In genomic region chr2:27352720-27353119, GRCm38 (mm10) we compare ENCODE assay signal across 14 mouse cellular contexts.
DNase-seq lines count a peak whose midpoint lies in the region; ATAC-seq lines count a peak whose summit lies in the region.
"Had no signal": no experiment of that assay in that cellular context is flagged by ENCODE, and none has a peak within 500 bp of the region (broad histone marks: within the 10 kb centered on the region; RNA-seq: fewer than 3 reads in every experiment).

No protein-coding gene starts in this region.

- ATAC-seq in embryonic facial prominence, embryonic 11.5 days (replicated peaks; ENCODE audit: insufficient number of reproducible peaks, low FRiP score, low TSS enrichment, low read depth): peak; percentile 59; the same call in 1 of the 2 replicates
- no peak for ATAC-seq in midbrain, embryonic 15.5 days (replicated peaks)
- no peak for ATAC-seq in monocyte, adult 5-6 weeks (replicated peaks; ENCODE audit: insufficient number of reproducible peaks, low FRiP score, low TSS enrichment, poor library complexity, severe bottlenecking)
- no peak for ATAC-seq in megakaryocyte, adult 5-6 weeks (ENCODE audit: poor library complexity, severe bottlenecking)
- ATAC-seq: intestine, postnatal 0 days had no signal

- no peaks in the 10 kb centered on the region for H3K9me3 ChIP-seq in embryonic facial prominence, embryonic 11.5 days (replicated peaks; ENCODE audit: control insufficient read depth, low read length)
- H3K9me3 ChIP-seq in embryonic facial prominence, embryonic 10.5 days: peaks cover 5% of the 10 kb centered on the region; the same call in 1 of the 2 replicates
- peaks cover 6% of the 10 kb centered on the region for H3K9me3 ChIP-seq in midbrain, embryonic 10.5 days (replicated peaks)
- no peaks in the 10 kb centered on the region for H3K9me3 ChIP-seq in midbrain, embryonic 15.5 days
- H3K9me3 ChIP-seq in limb, embryonic 10.5 days (replicated peaks): no peaks in the 10 kb centered on the region

- H3K36me3 ChIP-seq in embryonic facial prominence, embryonic 11.5 days (replicated peaks; ENCODE audit: control insufficient read depth, insufficient read depth, low read depth, low read length): 0 out of 2 replicates have a peak, but pooled peaks cover 2% of the 10 kb centered on the region
- H3K36me3 ChIP-seq in embryonic facial prominence, embryonic 10.5 days (replicated peaks): peaks cover 31% of the 10 kb centered on the region
- peaks cover 37% of the 10 kb centered on the region for H3K36me3 ChIP-seq in midbrain, embryonic 10.5 days
- no peaks in the 10 kb centered on the region for H3K36me3 ChIP-seq in midbrain, embryonic 15.5 days (replicated peaks)
- H3K36me3 ChIP-seq in limb, embryonic 10.5 days: peaks cover 23% of the 10 kb centered on the region

- no peaks in the 10 kb centered on the region for H3K27me3 ChIP-seq in embryonic facial prominence, embryonic 11.5 days (ENCODE audit: control insufficient read depth, insufficient read depth, low read length)
- H3K27me3 ChIP-seq in embryonic facial prominence, embryonic 10.5 days (replicated peaks; ENCODE audit: low read depth, poor library complexity, severe bottlenecking): no peaks in the 10 kb centered on the region
- H3K27me3 ChIP-seq in midbrain, embryonic 10.5 days (ENCODE audit: low read depth, poor library complexity, severe bottlenecking): no peaks in the 10 kb centered on the region
- H3K27me3 ChIP-seq in midbrain, embryonic 15.5 days (replicated peaks): no peaks in the 10 kb centered on the region
- no peaks in the 10 kb centered on the region for H3K27me3 ChIP-seq in limb, embryonic 10.5 days (ENCODE audit: low read depth, poor library complexity, severe bottlenecking)

- 92% methylated on average over 8 of the region's 8 CpGs for WGBS in embryonic facial prominence, embryonic 11.5 days
- WGBS in embryonic facial prominence, embryonic 10.5 days: 88% methylated on average over 8 of the region's 8 CpGs
- WGBS in midbrain, embryonic 10.5 days: 93% methylated on average over 8 of the region's 8 CpGs
- WGBS in midbrain, embryonic 15.5 days: 77% methylated on average over 8 of the region's 8 CpGs
- 92% methylated on average over 8 of the region's 8 CpGs for WGBS in limb, embryonic 10.5 days

- no peak overlapping the region for H3K4me2 ChIP-seq in embryonic facial prominence, embryonic 11.5 days (ENCODE audit: low read depth, low read length)
- no peak overlapping the region for H3K4me2 ChIP-seq in midbrain, embryonic 15.5 days

- no peak overlapping the region for H3K27ac ChIP-seq in embryonic facial prominence, embryonic 11.5 days (replicated peaks; ENCODE audit: low read depth, low read length)
- no peak overlapping the region for H3K27ac ChIP-seq in embryonic facial prominence, embryonic 10.5 days (replicated peaks)
- H3K27ac ChIP-seq in midbrain, embryonic 10.5 days (replicated peaks): 0 out of 2 replicates have a peak overlapping the region, but pooled peaks have one; percentile 18
- no peak overlapping the region for H3K27ac ChIP-seq in midbrain, embryonic 15.5 days
- H3K27ac ChIP-seq in limb, embryonic 10.5 days: peak overlapping the region; percentile 46; the same call in 1 of the 2 replicates
- H3K27ac ChIP-seq: liver, embryonic 14.5 days had no signal

- no peak for DNase-seq in embryonic facial prominence, embryonic 11.5 days (ENCODE audit: low spot score)
- DNase-seq in embryonic facial prominence, embryonic 10.5 days (ENCODE audit: low spot score): no peak
- no peak for DNase-seq in midbrain, embryonic 10.5 days (ENCODE audit: low spot score)
- no peak for DNase-seq in limb, embryonic 10.5 days (ENCODE audit: low spot score)
- peak; percentile 57 for DNase-seq in retina, embryonic 14.5 days (ENCODE audit: low spot score)
- DNase-seq: B cell, adult 2 months; heart, adult 11 months; right cerebral cortex, postnatal 25 days; thymus, postnatal 36 days had no signal

- H3K4me1 ChIP-seq in embryonic facial prominence, embryonic 11.5 days (ENCODE audit: control insufficient read depth, insufficient read depth, low read length): no peaks in the 10 kb centered on the region
- H3K4me1 ChIP-seq in embryonic facial prominence, embryonic 10.5 days: peaks cover 34% of the 10 kb centered on the region
- peaks cover 33% of the 10 kb centered on the region for H3K4me1 ChIP-seq in midbrain, embryonic 10.5 days
- H3K4me1 ChIP-seq in midbrain, embryonic 15.5 days: peaks cover 14% of the 10 kb centered on the region
- H3K4me1 ChIP-seq in limb, embryonic 10.5 days: peaks cover 27% of the 10 kb centered on the region; the same call in 1 of the 2 replicates

- no peak overlapping the region for H3K9ac ChIP-seq in embryonic facial prominence, embryonic 11.5 days (replicated peaks; ENCODE audit: low read length)
- H3K9ac ChIP-seq in midbrain, embryonic 15.5 days: no peak overlapping the region
- H3K9ac ChIP-seq: liver, embryonic 14.5 days had no signal

- H3K4me3 ChIP-seq in embryonic facial prominence, embryonic 11.5 days (ENCODE audit: low read depth, low read length): no peak overlapping the region
- H3K4me3 ChIP-seq in embryonic facial prominence, embryonic 10.5 days: no peak overlapping the region
- H3K4me3 ChIP-seq in midbrain, embryonic 10.5 days: no peak overlapping the region
- no peak overlapping the region for H3K4me3 ChIP-seq in midbrain, embryonic 15.5 days
- H3K4me3 ChIP-seq in limb, embryonic 10.5 days: no peak overlapping the region

Comparison
In these comparisons a context has a peak if more than half of its experiments do, and no peak if none do; other contexts are left out.
1. H3K27ac ChIP-seq: peak in midbrain, embryonic 10.5 days (single experiment) and limb, embryonic 10.5 days (single experiment); none in embryonic facial prominence, embryonic 11.5 days (single experiment), embryonic facial prominence, embryonic 10.5 days (single experiment) and midbrain, embryonic 15.5 days (single experiment).